Mouse (Mus musculus): ENCODE data around the gene Sh2b3.
A peak's percentile ranks its signal among the peaks of the same experiment; 100 is the strongest.

Sh2b3 gene

DNA sequence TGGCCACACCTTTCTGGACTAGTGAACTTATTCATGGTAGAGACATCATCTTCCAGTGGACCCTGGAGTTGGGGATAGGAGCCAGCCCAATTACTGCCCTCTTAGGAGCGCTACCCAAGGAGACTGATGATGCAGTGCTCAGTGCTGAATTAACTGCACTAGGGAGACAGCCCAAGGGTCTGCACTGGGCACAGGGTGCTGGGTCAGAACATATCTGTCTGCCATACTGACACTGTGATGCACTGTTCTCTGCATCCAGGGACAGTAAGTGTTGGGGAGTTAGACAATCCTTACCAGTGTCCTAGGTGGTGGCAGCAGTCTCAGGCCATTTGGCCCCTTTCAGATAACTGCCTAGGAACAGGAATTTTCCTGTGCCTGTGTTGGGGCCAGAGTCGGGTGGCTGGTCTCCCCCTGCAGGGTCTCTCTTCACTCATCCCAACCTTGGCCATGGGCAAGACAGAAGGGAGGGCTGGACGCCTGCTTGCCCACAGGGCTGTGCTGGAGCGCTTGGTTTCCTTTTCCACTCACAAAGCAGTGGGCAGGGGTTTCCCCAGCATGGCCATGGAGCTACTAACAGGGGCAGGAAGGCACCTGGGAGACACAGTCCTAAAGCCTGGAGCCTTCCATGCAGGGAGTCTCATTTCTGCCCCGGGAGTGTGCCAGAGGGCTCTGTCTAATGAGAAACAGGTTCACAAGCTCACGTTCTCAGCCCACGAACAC is 14.5 kb downstream of the Sh2b3 start:
- DNase-seq (ENCODE audit: low read depth): no peak

DNA sequence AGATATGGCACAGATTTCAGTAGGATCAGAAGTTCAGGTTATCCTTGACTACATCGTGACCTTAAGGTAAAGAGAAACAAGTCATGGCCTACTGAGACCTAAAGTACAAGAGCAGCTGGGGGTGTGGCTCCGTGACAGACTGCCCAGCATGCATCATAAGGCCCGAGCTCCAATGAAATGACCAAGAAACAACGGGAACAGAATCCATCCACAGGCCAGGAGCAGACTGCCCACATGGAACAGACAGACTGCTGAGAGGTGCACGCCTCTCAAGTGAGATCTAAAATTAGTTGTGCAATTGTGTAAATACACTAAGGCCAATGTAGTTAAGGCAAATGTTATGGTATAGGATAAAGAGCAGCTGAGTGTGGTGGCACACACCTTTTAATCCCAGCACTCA is 15.9 kb downstream of the Sh2b3 start:
- DNase-seq (ENCODE audit: low read depth): no peak

DNA sequence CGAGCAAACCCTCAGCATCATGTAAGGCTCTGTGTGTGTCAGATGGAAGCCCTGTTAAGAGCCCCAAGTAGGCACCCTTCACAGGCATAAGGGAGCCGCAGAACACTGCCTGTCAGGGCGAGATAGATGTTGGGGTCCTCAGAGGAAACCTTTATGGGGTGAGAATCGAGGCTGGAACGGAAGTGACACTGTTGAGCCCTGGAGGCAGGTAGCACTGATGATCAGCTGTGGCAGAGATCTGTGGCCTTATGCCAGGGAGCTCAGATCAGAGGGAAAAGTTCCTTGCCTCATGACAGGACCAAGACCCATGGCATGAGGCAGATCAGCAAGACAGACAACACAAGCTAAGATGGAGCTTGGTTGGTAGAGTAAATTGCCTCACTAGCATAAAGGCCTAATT is 16.3 kb downstream of the Sh2b3 start:
- no peak for DNase-seq (ENCODE audit: low read depth)

DNA sequence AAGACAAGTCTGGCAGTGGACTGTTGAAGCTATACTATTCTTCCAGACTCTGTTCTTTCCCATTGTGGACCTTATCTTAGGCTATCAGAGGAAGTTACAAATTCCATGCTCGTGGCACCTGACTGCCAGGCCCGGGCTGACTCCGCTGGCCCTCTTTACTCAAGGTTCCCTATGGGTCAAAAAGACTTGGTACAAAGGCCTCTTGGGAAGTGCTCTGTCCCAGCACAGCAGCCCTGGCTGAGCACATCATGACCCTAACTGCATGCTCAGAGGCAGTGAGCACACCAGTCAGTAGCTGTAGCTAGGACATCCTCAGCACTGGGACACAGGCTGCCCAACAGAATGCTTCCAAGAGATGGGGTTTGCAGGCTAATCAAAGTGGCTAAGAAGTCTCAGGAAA is 16.8 kb downstream of the Sh2b3 start:
- DNase-seq (ENCODE audit: low read depth): no peak

DNA sequence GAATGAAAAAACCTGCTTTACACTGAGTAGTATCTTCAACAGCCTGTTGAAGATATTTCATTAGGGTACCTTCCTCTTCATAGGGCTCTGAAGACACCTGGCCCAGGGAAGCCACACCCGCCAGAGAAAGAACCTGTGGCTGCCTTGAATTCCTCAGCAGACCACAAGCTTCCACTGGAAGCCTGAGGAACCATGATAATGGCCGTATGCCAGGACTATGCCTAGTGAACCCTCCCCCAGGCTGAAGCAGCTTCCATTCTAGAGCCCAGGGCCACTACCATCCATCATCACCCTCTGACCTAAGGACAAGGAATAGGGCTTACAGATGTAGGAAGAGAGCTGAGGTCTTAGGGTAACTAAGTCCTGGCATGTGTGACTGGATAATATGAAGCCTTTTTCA is 17.3 kb downstream of the Sh2b3 start:
- no peak for DNase-seq (ENCODE audit: low read depth)

DNA sequence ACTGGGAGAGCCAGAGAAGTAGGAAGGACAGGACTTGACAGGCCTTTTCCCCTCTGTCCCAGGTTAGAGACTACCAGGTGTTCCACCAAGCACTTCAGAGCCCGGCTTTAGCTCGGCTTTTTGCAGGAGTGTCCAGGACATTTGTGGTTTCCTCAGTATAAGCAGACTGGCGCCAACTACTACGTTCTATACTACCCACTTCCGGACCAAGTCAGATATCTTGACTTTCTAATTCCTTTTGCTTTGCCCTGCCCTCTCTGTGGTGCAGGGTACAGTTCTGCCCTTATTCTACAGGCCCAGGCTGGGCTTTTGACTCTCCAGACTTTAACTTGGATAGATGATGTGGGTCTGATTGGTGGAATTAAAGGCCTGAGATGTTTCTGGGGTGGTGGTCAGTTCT is 17.9 kb downstream of the Sh2b3 start:
- DNase-seq (ENCODE audit: low read depth): no peak

DNA sequence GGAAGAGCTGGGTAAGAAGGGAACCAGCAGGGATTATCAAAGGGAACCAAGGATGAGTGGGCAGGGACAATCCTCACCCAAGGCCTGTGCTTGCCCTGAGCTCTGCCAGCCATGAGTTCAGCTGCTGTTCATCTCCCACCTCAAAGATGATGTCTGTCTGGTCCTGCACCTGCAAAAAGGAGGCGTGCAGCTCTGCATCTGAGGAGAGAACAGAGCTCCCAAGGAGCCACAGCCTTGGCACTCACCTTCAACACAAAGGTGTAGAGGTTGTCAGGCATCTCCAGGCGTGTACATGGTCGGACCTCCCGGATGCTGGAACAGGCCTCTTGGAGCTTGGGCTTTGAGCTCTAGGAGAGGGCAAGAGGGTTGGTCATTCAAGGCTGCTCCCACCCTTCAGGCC is 18.6 kb downstream of the Sh2b3 start:
- DNase-seq (ENCODE audit: low read depth): no peak

DNA sequence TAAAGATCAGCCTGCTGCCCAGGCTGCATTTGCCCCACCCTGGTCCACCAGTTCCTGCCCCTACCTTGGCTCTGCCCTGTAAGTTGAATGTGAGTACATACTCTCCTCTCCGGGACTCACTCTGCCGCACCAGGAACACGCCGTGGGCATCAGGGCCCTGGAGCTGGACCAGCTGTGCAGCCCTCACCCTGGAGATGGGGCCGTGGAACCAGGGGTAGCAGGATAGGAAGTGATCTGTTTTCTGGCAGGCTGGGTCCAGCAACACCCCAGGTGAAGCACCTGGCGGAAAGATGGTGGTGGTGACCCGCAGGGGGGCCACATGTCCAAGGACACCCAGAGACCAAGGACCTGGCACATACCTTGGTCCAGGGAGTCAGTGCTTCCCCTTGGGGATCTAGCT is 19.0 kb downstream of the Sh2b3 start:
- no peak for DNase-seq (ENCODE audit: low read depth)

DNA sequence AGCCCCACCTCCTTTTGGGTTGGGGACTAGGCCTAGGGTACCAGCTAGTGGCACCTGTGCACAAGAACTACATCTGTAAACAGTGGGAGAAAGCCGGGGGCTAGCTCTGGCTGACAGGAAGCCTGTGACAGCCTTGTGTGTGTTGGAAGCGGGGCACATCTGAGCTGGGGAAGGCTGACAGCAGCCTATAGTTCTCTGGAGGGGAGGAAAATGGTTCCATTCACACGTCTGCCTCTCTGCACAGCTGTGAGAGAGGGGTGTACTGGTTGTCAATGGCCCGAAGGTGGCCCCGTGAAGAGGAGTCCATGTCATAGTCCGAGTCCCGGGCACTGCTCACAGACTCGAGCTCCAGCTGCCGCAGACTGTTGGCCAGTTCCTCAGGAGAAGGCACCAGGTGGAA is 19.9 kb downstream of the Sh2b3 start:
- DNase-seq (ENCODE audit: low read depth): no peak

DNA sequence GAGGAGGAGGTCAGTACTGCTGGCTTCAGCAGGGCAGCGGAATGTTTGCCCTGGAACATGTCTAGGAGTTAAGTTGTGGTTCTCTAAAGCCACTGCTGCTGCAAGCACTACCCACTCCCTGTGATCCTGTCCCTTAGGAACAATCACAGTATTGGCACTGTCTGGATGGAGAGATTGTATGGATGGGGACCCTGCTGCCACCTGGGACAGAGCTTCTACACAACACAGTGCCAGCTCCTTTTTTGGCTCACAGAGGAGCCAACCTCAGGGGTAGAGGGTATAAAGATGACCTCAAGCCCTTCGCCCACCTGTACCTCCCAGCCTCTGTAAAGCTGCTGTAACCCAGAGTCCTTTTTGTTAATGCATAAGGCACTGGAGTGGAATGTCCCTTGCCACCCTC is 20.8 kb downstream of the Sh2b3 start:
- no peak for DNase-seq (ENCODE audit: low read depth)

DNA sequence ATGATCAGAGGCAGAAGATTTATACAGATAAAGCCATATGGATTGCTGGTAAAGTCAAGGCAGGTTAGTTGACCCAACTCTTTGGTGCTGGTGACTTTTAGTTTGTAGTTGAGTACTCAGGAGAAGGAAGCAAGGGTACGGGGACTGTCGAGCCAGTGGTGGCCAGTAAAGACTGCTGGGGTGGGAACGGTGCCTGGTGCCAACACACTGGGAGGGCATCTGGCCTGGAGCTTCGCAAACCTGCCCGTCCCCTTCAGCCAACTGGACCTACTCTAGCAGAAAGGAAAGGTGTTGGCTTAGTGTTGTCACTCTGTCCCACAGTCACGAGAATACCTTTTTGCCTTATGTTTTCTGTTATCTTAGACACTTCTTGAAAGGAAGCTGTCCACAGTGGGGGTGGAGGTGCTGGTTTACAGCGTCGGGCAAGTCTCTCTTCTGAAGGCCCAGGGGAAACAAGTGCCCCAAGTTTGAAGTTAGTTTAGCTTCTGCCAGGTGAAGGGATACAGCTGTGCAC is 21.5 kb downstream of the Sh2b3 start:
- no peak for DNase-seq (ENCODE audit: low read depth)

DNA sequence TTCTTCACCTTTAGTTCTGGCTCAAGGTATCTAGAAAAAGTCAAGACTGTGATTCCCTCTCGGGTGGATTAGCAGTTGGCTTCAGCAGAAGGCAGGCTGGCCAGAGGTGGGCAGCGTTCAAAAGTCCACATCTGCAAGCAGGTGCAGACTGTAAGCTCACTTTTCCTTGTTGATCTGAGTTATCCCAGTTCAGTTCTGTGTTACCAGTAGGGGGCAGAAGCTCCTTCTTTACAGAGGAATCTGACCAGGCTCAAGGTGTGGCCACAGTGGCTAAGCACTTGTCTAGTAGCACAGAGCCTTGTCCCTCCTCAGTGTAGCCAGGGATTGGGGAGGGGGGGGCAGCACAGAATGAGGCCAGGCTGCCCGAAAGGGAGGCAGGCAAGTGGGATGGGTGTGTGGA is 22.4 kb downstream of the Sh2b3 start:
- DNase-seq (ENCODE audit: low read depth): no peak

DNA sequence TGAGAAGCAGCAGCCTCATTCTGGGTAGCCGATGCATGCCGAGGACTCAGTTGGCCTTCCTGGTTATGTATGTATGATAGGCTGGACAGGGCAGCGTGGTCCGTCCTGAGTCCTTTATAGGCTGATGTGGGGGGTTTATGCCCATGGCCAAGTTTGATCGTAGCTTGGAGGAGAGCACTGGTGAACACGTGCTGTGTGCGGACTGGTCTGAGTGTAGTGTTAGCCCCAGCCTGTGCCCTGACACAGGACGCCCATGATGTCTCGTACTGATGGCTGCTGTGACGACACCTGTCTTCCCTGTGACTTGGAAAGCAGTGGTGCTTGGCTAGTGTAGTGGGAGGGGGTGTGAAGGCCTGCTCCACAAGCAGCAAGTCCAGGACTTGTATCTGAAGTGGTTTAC is 23.7 kb downstream of the Sh2b3 start:
- DNase-seq (ENCODE audit: low read depth): no peak

DNA sequence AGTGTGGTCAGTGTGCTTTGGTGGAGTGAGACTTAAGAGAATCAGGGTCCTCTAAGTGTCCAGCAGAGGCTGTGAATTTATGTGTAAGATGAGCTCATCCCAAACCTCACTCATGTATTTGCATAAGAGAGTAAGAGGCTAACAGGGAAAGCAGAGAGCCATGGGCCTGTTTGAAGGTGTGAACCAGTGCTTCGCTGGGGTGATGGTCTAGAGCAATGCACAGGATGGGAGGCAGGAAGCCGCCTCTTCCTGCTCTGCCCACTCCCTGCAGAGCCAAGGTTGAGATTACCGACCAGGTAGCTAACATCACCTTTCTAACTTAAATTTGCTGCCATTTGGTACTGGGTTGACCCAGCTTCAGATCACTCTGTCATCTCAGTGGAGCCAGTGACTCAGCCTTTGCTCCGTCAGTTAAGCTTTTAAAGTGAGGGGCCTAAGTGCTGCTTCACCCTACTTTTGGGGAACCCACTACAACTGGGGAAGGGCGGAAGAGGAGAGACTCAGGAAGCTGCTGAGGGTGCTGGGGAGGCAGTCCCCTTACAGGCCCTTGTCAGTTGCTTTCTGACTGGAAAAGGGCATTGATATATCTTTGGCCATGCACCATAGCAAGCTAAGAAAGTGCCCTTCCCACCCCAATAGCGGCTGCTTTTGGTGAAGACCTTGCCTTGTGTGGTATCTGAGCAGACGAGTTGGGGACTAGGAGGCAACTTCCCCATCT is 24.8 kb downstream of the Sh2b3 start:
- no peak for DNase-seq (ENCODE audit: low read depth)

DNA sequence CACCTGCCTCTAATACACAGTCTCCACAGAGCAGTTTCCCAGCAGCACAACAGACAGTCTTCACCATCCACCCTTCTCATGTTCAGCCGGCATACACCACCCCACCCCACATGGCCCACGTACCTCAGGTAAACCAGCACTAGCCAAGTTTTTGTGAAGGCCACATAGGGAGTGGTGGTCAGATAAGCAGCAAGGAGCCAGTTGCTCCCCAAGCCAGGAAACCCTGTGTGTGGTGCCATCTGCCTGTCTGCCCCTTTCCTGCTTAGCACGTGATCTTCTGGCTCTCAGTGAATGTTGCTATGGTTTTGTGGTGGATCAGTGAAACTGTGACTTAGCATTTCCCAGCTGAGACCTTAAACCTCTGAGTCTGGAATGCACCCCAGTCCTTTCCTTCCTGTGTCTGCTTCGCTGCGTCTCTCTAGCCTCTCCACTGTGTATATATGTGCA is 25.9 kb downstream of the Sh2b3 start:
- DNase-seq (ENCODE audit: low read depth): peak; percentile 27

DNA sequence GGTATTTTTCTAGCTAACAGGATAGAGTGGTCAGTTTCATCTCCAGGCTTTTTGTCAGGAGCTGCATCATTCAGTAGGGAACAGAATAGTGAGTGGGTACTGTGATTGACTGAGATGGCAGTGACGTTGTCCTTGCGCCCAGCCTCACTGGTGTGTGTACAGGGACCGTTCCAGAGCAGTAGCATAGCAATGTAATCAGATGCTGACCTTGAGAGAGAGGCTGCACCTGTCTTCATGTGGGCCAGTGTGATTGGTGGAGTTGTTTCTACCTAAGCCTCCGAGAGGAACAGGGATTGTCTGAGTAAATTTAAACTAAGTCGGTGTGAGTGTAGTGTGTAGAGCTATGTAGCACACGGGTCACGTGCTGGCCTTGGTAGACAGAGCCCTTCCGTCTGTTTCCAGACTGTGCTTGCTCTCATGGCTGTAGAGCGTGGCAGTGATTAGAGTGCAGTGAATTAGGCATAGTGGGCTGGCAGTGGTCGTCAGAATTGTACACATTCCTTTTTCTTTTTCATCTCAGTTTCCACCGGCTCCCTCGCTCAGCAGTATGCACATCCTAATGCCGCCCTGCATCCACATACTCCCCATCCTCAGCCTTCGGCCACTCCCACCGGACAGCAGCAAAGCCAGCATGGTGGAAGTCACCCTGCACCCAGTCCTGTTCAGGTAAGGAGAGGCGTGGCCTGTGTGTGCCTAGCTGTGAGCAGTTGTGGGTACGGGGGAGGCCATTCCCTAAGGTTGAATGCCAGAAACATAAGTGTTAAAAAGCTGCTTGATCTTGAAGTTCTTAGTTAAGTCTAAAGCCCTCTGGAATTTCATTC is 26.9 kb downstream of the Sh2b3 start:
- DNase-seq (ENCODE audit: low read depth): no peak

DNA sequence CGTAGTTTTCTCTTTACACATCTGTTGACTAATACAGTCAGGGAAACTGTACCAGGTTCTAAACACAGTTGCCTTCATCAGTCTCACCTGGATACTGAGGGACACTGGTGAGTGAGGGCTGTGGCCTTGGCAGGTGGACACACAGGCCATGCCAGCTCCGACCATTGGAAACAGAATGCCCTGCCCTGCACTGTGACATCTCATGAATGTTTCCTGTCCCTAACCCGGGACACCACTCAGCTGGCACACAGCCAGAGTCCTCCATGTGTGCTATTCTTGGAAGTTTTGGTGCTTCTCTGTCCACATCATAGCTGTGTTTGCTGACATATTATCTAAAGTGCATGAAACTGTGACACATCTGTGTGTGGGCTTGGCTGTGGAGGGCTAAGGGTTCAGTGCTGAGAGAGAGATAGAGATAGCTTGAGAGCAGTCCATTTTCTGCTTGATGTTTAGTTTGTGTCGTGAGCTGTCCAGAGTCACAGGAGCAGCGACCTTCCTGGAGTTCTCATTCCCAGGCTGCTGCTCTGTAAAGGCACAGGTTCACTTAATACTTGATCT is 27.7 kb downstream of the Sh2b3 start:
- no peak for DNase-seq (ENCODE audit: low read depth)

DNA sequence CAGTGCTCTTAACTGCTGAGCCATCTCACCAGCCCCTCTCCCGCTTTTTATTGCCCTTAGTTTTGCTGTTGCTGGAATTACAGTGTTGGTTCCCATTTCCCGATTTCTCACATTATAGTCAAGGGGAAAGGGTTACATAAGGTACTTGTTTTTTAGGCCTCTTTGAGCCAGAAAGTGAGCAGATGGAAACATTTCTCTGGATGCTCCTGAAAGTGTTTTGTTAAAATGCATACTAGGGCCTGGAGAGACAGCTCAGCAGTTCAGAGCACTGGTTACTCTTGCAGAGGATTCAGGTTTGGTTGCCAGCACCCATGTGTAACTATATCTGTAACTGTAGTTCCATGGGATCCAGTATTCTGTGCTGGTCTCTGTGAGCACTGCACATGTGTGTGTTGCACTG is 29.2 kb downstream of the Sh2b3 start:
- DNase-seq (ENCODE audit: low read depth): no peak

DNA sequence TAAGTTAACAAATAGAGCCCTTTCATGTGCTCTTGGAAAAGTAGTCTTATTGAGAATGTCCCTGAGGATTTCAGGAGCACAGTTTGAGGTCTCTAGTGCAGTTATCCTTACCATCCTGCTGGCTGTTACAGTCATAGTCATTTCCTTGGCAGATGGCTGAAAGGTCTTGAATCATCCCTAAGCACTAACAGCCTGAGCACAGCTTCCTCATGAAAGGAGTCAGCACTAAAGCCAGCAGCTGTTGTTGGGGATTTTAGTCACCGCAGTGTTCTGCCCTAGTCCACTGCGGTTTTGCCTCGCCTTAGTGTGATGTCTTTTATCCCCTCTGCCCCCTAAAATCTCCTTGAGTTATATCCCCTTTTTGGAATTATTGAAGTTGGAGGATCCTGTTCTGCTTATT is 30.3 kb downstream of the Sh2b3 start:
- no peak for DNase-seq (ENCODE audit: low read depth)

DNA sequence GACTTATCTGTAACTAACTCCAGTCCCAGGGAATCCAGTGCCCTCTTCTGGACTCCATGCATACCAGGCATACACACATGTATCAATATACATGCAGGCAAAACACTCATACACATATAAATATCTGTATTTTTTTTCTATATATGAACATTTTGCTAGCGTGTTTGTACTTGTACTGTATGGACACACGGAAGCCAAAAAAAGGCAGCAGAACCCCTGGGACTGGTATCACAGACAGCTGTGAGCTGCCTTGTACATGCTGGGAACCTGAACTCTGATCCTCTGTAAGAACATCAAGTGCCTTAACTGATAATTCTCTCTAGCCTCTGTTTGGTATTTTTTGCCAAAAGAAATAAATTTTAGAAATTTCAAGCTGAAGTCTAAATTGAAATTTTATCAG is 39.0 kb downstream of the Sh2b3 start:
- no peak for DNase-seq (ENCODE audit: low read depth)

DNA sequence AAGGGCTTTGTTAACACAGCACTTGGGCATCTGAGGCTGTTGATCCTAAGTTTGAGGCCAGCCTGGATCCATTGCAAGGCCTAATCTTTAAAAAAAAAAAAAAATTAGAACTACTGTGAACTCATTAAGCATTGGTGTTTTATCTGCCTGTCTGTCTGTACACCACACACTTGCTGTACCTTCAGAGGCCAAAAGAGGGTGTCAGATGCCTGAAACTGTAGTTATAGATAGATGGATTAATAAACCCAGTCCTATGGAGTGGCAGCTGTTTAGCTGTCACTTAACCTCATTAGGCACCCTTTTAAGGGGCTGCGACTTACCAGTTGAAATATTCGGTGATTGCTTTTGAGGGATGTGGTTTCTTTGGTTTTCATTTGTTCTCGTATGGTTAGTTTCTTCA is 41.6 kb downstream of the Sh2b3 start:
- DNase-seq (ENCODE audit: low read depth): no peak

DNA sequence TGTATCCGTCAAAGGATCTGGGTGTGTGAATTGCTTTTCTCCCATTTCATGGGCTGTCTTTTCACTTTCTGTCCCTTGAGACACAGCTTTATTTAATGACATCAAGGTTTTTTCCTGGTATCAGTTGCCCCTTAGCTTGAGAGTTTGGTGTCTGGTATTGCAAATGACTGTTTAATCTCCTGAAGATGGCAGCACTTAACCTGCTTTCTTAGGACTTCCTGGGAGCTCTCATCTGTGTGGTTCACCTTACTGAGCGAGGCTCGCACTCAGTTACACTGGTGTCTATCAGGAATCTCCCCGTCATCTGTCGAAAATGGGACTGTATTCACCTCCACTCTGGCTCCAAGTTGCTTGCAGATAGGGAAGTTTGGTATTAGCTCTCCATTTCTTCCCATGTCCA is 46.4 kb downstream of the Sh2b3 start:
- DNase-seq (ENCODE audit: low read depth): no peak

All from fibroblast of lung, adult 2 months (primary cell).